Mouse (Mus musculus) CH12.LX (cell line): ENCODE measurements around the gene Clint1. TPM values are rescaled to one million over a fixed set of nuclear protein-coding genes. Genes with fewer than 3 reads are reported as not detected.
A peak's percentile ranks its signal among the peaks of the same experiment; 100 is the strongest.

Experiments used
- DNase-seq: peaks from one replicate; pipeline ENCODE4 v3.0.0-alpha.2; 2013; ENCODE audit errors: extremely low read depth
- H3K27ac ChIP-seq: 2 replicates; pipeline ENCODE4 v1.5.1; 2012; ENCODE audit warnings: low read depth, mild to moderate bottlenecking, control low read depth, moderate library complexity; ENCODE audit not compliant: insufficient read depth
- H3K27me3 ChIP-seq: replicated peaks from 2 replicates; pipeline ENCODE3; 2012; ENCODE audit warnings: inconsistent platforms
- H3K36me3 ChIP-seq, 2 experiments: replicated peaks in 1 of 2; 2 replicates each; pipeline versions ENCODE3 to v1.6.1; 2012; ENCODE audit warnings: inconsistent platforms in 1 of 2, low read length in 1 of 2, mild to moderate bottlenecking in 1 of 2, mixed read lengths in 1 of 2, moderate library complexity in 1 of 2; ENCODE audit not compliant: control insufficient read depth in 1 of 2, insufficient read depth in 1 of 2
- H3K4me1 ChIP-seq, 2 experiments: 2 replicates each; pipeline ENCODE4 v1.6.1; 2012; ENCODE audit warnings: inconsistent platforms in 1 of 2, moderate library complexity in 1 of 2; ENCODE audit not compliant: insufficient read depth in 2 of 2, control insufficient read depth in 1 of 2
- H3K4me2 ChIP-seq: 2 replicates; pipeline ENCODE4 v1.6.1; 2012; ENCODE audit warnings: low read depth, mild to moderate bottlenecking, control low read depth; ENCODE audit not compliant: poor library complexity, insufficient read depth, severe bottlenecking
- H3K4me3 ChIP-seq, 3 experiments: fragments of 150-350 bp in 1 of 3; sonication (generic) in 1 of 3; replicated peaks in 1 of 3; 2 replicates each; pipeline versions ENCODE3 to v1.5.1; 2011 to 2012; ENCODE audit warnings: low read depth in 2 of 3, low read length in 2 of 3, mild to moderate bottlenecking in 2 of 3, moderate library complexity in 2 of 3, control low read depth in 1 of 3, improper control_type of control experiment in 1 of 3, inconsistent platforms in 1 of 3, mixed read lengths in 1 of 3; ENCODE audit not compliant: poor library complexity in 1 of 3
- H3K79me2 ChIP-seq: replicated peaks from 2 replicates; pipeline ENCODE4 v1.6.1; 2012; ENCODE audit warnings: mild to moderate bottlenecking, moderate library complexity; ENCODE audit not compliant: control insufficient read depth, poor library complexity, insufficient read depth, severe bottlenecking; ENCODE audit errors: extremely low read depth
- H3K9ac ChIP-seq: 2 replicates; pipeline ENCODE4 v1.6.1; 2012; ENCODE audit warnings: low read depth, mild to moderate bottlenecking, control low read depth, moderate library complexity; ENCODE audit not compliant: insufficient read depth
- H3K9me3 ChIP-seq: replicated peaks from 2 replicates; pipeline ENCODE3; 2012; ENCODE audit warnings: low read length, inconsistent platforms, mixed read lengths
- BHLHE40 ChIP-seq: IDR thresholded peaks from 2 replicates; pipeline ENCODE4 v1.6.1; 2011; ENCODE audit warnings: mild to moderate bottlenecking, low read depth, low read length, improper control_type of control experiment
- CTCF ChIP-seq, 2 experiments: IDR thresholded peaks in 1 of 2; conservative IDR thresholded peaks in 1 of 2; 2 replicates each; pipeline ENCODE4 v1.5.1; 2011 to 2012; ENCODE audit warnings: low read depth in 2 of 2, low read length in 2 of 2, improper control_type of control experiment in 1 of 2, inconsistent platforms in 1 of 2, mild to moderate bottlenecking in 1 of 2, moderate library complexity in 1 of 2
- ELF1 ChIP-seq: IDR thresholded peaks from 2 replicates; pipeline ENCODE4 v1.6.1; 2014; ENCODE audit warnings: low read depth, mild to moderate bottlenecking, inconsistent platforms, low read length, improper control_type of control experiment
- EP300 ChIP-seq: IDR thresholded peaks from 2 replicates; pipeline ENCODE4 v1.6.1; 2011; ENCODE audit warnings: low read length, improper control_type of control experiment
- ETS1 ChIP-seq: conservative IDR thresholded peaks from 2 replicates; pipeline ENCODE4 v1.6.1; 2012; ENCODE audit warnings: low read depth, mild to moderate bottlenecking, inconsistent platforms, low read length, improper control_type of control experiment, moderate library complexity
- HCFC1 ChIP-seq: IDR thresholded peaks from 2 replicates; pipeline ENCODE4 v1.6.1; 2012; ENCODE audit warnings: low read depth, mild to moderate bottlenecking, inconsistent platforms, low read length, improper control_type of control experiment
- IRF4 ChIP-seq: IDR thresholded peaks from 2 replicates; pipeline ENCODE4 v1.6.1; 2014; ENCODE audit warnings: low read depth, mild to moderate bottlenecking, inconsistent platforms, low read length, improper control_type of control experiment
- JUND ChIP-seq: conservative IDR thresholded peaks from 2 replicates; pipeline ENCODE4 v1.6.1; 2011; ENCODE audit warnings: low read depth, low read length, improper control_type of control experiment
- KAT2A ChIP-seq: IDR thresholded peaks from 2 replicates; pipeline ENCODE4 v1.6.1; 2012; ENCODE audit warnings: low read length, improper control_type of control experiment, inconsistent platforms; ENCODE audit not compliant: insufficient replicate concordance
- MAFK ChIP-seq: IDR thresholded peaks from 2 replicates; pipeline ENCODE4 v1.6.1; 2011; ENCODE audit warnings: low read length, improper control_type of control experiment; ENCODE audit not compliant: insufficient replicate concordance
- MAZ ChIP-seq: IDR thresholded peaks from 2 replicates; pipeline ENCODE4 v1.6.1; 2012; ENCODE audit warnings: low read depth, mild to moderate bottlenecking, inconsistent platforms, low read length, improper control_type of control experiment, moderate library complexity
- MXI1 ChIP-seq: IDR thresholded peaks from 2 replicates; pipeline ENCODE4 v1.6.1; 2011; ENCODE audit warnings: mild to moderate bottlenecking, low read depth, low read length, improper control_type of control experiment
- NRF1 ChIP-seq: IDR thresholded peaks from 2 replicates; pipeline ENCODE4 v1.6.1; 2014; ENCODE audit warnings: low read depth, mild to moderate bottlenecking, inconsistent platforms, low read length, improper control_type of control experiment, moderate library complexity
- RAD21 ChIP-seq: IDR thresholded peaks from 2 replicates; pipeline ENCODE4 v1.6.1; 2011; ENCODE audit warnings: low read depth, mild to moderate bottlenecking, low read length, improper control_type of control experiment, moderate library complexity
- RCOR1 ChIP-seq: conservative IDR thresholded peaks from 2 replicates; pipeline ENCODE4 v1.6.1; 2012; ENCODE audit warnings: low read depth, mild to moderate bottlenecking, inconsistent platforms, low read length, improper control_type of control experiment
- SIN3A ChIP-seq: IDR thresholded peaks from 2 replicates; pipeline ENCODE4 v1.6.1; 2012; ENCODE audit warnings: low read length, improper control_type of control experiment, inconsistent platforms
- SMC3 ChIP-seq: IDR thresholded peaks from 2 replicates; pipeline ENCODE4 v1.6.1; 2011; ENCODE audit warnings: low read depth, low read length, improper control_type of control experiment
- TBP ChIP-seq: conservative IDR thresholded peaks from 2 replicates; pipeline ENCODE4 v1.6.1; 2011; ENCODE audit warnings: low read depth, low read length, improper control_type of control experiment
- TCF12 ChIP-seq: IDR thresholded peaks from 2 replicates; pipeline ENCODE4 v1.6.1; 2014; ENCODE audit warnings: low read depth, mild to moderate bottlenecking, inconsistent platforms, low read length, improper control_type of control experiment
- UBTF ChIP-seq: IDR thresholded peaks from 2 replicates; pipeline ENCODE4 v1.6.1; 2012; ENCODE audit warnings: low read depth, mild to moderate bottlenecking, inconsistent platforms, low read length, improper control_type of control experiment, moderate library complexity
- USF1 ChIP-seq: IDR thresholded peaks from 2 replicates; pipeline ENCODE4 v1.6.1; 2014; ENCODE audit warnings: low read depth, mild to moderate bottlenecking, inconsistent platforms, low read length, improper control_type of control experiment
- USF2 ChIP-seq: conservative IDR thresholded peaks from 2 replicates; pipeline ENCODE4 v1.6.1; 2011; ENCODE audit warnings: low read depth, low read length, improper control_type of control experiment
- ZC3H11A ChIP-seq: IDR thresholded peaks from 2 replicates; pipeline ENCODE4 v1.6.1; 2012; ENCODE audit warnings: low read depth, mild to moderate bottlenecking, inconsistent platforms, low read length, improper control_type of control experiment
- ZKSCAN1 ChIP-seq: IDR thresholded peaks from 2 replicates; pipeline ENCODE4 v1.6.1; 2012; ENCODE audit warnings: low read depth, inconsistent platforms, low read length, improper control_type of control experiment, borderline replicate concordance
- ZNF384 ChIP-seq: IDR thresholded peaks from 2 replicates; pipeline ENCODE4 v1.6.1; 2012; ENCODE audit warnings: low read depth, low read length, improper control_type of control experiment, inconsistent platforms
- dilution Hi-C: fragments of 300-500 bp; cut with MboI; formaldehyde crosslinking; loops from 2 replicates; pipeline ENCODE4 v1.14.3; 2020; ENCODE audit warnings: low sequenced_read_pairs; ENCODE audit not compliant: extremely low pct_unique_long_range_greater_than_20kb, extremely low pct_ligation_motif_present
- in situ Hi-C: fragments of 300-500 bp; cut with MboI; formaldehyde crosslinking; loops from 3 replicates; pipeline ENCODE4 v1.14.3; 2019; ENCODE audit warnings: low sequenced_read_pairs, low pct_ligation_motif_present, low pct_unique_long_range_greater_than_20kb, mixed read lengths
- polyA plus RNA-seq: library from polyadenylated mRNA; unstranded; fragments of >175 nt; gene quantifications from 2 replicates; pipeline ENCODE4 v1.2.1, GENCODE M21; 2012; ENCODE audit warnings: low read depth; ENCODE audit not compliant: insufficient read length
- total RNA-seq, 2 experiments: library from RNA; depleted of rRNA; stranded (reverse); fragments of 300-350 nt in 1 of 2; fragments of >200 nt in 1 of 2; gene quantifications; 2 replicates each; pipeline ENCODE4 v1.2.3; 2012 to 2014

Gene Clint1
- total and polyA plus RNA-seq, 3 experiments, result 54.1 to 137 (median 98.5) TPM

DNA sequence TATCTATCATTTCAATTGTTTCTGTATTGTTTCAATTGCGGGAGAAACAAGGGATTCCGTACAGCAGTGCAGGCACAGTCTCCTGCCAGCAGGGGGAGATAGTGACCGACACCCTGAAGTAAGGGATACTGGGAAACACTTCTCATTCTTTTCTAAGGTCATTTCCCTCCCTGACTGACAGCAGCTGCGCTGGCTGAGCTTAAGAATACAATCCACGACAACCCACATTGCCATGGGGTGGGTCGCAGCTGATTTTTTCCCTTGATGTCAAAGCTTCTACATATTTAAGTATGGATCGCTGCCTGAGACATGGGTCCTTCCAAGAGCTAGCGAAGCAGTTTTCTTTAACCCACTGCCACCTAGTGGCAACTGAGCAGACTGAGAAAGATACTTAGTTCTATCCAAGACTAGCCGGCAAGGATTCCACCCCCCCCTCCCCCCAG, 74.8 kb downstream of the Clint1 start:
- TF ChIP-seq USF1 (no peak), MXI1 (no peak), TCF12 (no peak), IRF4 (peak; percentile 15; the same call in 1 of the 2 replicates), SMC3 (peak; percentile 24), CTCF (conservative IDR thresholded peaks at IDR 0.05 in 1 of 2, IDR thresholded peaks at IDR 0.05 in 1 of 2; ENCODE audit: low read depth in 2 of 2, low read length in 2 of 2) (peak; percentile 72 to 96), ZKSCAN1 (no peak), MAFK (no peak; the same call in 1 of the 2 replicates), ZC3H11A (no peak), TBP (peak; percentile 45; the same call in 1 of the 2 replicates), ELF1 (no peak), ZNF384 (no peak), MAZ (no peak; the same call in 1 of the 2 replicates), RCOR1 (no peak), ETS1 (no peak), HCFC1 (no peak), BHLHE40 (no peak), RAD21 (peak; percentile 66), KAT2A (no peak), UBTF (no peak), SIN3A (no peak), NRF1 (0 out of 2 replicates have a peak, but pooled peaks have one; percentile 7), JUND (no peak), EP300 (no peak), USF2 (no peak)
- Histone ChIP-seq H3K4me2 (peak overlapping the region; percentile 66), H3K9me3 (no peaks in the 10 kb centered on the region), H3K27me3 (no peaks in the 10 kb centered on the region), H3K27ac (no peak overlapping the region), H3K79me2 (no peaks in the 10 kb centered on the region), H3K9ac (no peak overlapping the region), H3K4me1 (no peaks in the 10 kb centered on the region), H3K4me3 (peak overlapping the region in 1 of 3 experiments; percentile 31), H3K36me3 (peaks cover 2 to 32% of the 10 kb centered on the region in 2 experiments)
- dilution Hi-C loops (no loop called here), in situ Hi-C loops (no loop called here)
- DNase-seq, result peak; percentile 90
